Mouse (Mus musculus) lung, embryonic 14.5 days (tissue): ENCODE measurements at regions not wholly inside any gene's neighbourhood (a gene's known extent, or its start where the extent isn't known, plus 50 kb on each side); places are given as distances from the start of the nearest gene placed in this dataset. TPM values are rescaled to one million over a fixed set of nuclear protein-coding genes. Genes with fewer than 3 reads are reported as not detected.

Source experiments
- ATAC-seq: fragments of 200-750 bp; cut with Nextera tagmentation; 2 replicates; pipeline ENCODE4 v1.8.0; 2017; ENCODE audit warnings: mild to moderate bottlenecking, moderate TSS enrichment, moderate library complexity; ENCODE audit not compliant: insufficient read depth
- DNase-seq: peaks from one replicate; pipeline ENCODE4 v3.0.0-alpha.2; 2015
- H3K27ac ChIP-seq: fragments of 300-500 bp; sonication (generic); 2 replicates; pipeline ENCODE4 v1.5.1; 2014; ENCODE audit warnings: low read depth, mild to moderate bottlenecking, moderate library complexity
- H3K27me3 ChIP-seq: fragments of 300-500 bp; sonication (generic); 2 replicates; pipeline ENCODE4 v1.6.1; 2014; ENCODE audit warnings: low read length, control low read depth; ENCODE audit not compliant: insufficient read depth
- H3K36me3 ChIP-seq: fragments of 300-500 bp; sonication (generic); 2 replicates; pipeline ENCODE4 v1.6.1; 2014; ENCODE audit warnings: control low read depth; ENCODE audit not compliant: insufficient read depth
- H3K4me1 ChIP-seq: fragments of 300-500 bp; sonication (generic); 2 replicates; pipeline ENCODE4 v1.6.1; 2014; ENCODE audit warnings: antibody characterized with exemption, control low read depth; ENCODE audit not compliant: insufficient read depth
- H3K4me2 ChIP-seq: fragments of 300-500 bp; sonication (generic); 2 replicates; pipeline ENCODE4 v1.6.1; 2014; ENCODE audit warnings: mild to moderate bottlenecking
- H3K4me3 ChIP-seq: fragments of 300-500 bp; sonication (generic); 2 replicates; pipeline ENCODE4 v1.5.1; 2014; ENCODE audit warnings: low read depth, low read length
- H3K9ac ChIP-seq: fragments of 300-500 bp; sonication (generic); 2 replicates; pipeline ENCODE4 v1.6.1; 2014
- H3K9me3 ChIP-seq: fragments of 300-500 bp; sonication (generic); 2 replicates; pipeline ENCODE4 v1.6.1; 2016; ENCODE audit warnings: low read depth, low read length, control low read depth
- CTCF ChIP-seq: IDR thresholded peaks from 2 replicates; pipeline ENCODE4 v1.5.1; 2016; ENCODE audit warnings: antibody characterized with exemption, low read depth
- WGBS: fragments of 180-500 bp; shearing (Covaris S2); extraction: QIAGEN DNeasy Blood & Tissue Kit; methylation state at CpG from one replicate; pipeline ENCODE4 v1.1.7; 2014; 5-methylcytosine and 5-hydroxymethylcytosine counted together
- microRNA-seq: library from miRNA; unstranded; fragments of <30 nt; microRNA quantifications from one replicate; pipeline ENCODE4, GENCODE M21; 2016; ENCODE audit warnings: borderline number of aligned reads

- H3K9ac ChIP-seq = no peak overlapping the region
- no peaks in the 10 kb centered on the region for H3K27me3 ChIP-seq
- 0 out of 2 replicates have a peak, but pooled peaks have one; percentile 49 for ATAC-seq
- no peaks in the 10 kb centered on the region for H3K9me3 ChIP-seq
- no peak overlapping the region for H3K4me2 ChIP-seq
- H3K27ac ChIP-seq = no peak overlapping the region
- DNase-seq = peak; percentile 88
- no peaks in the 10 kb centered on the region for H3K4me1 ChIP-seq
- H3K36me3 ChIP-seq = no peaks in the 10 kb centered on the region
- peak; percentile 73 for TF ChIP-seq CTCF
- H3K4me3 ChIP-seq = no peak overlapping the region
- WGBS = 22% methylated on average over 2 of the region's 2 CpGs
Observed at GRCm38 (mm10) chr4:81498133-81498532, 55.5 kb upstream of the Mpdz start.

GRCm38 (mm10) chr4:81492811-81493210, 50.2 kb upstream of the Mpdz start:
- ATAC-seq (no peak), DNase-seq (no peak)
- H3K4me2 ChIP-seq = no peak overlapping the region
- no peak overlapping the region for H3K4me3 ChIP-seq
- H3K36me3 ChIP-seq = no peaks in the 10 kb centered on the region
- no peaks in the 10 kb centered on the region for H3K9me3 ChIP-seq
- H3K27ac ChIP-seq = no peak overlapping the region
- 89% methylated on average over 3 of the region's 3 CpGs for WGBS
- no peaks in the 10 kb centered on the region for H3K4me1 ChIP-seq
- TF ChIP-seq CTCF = no peak
- no peaks in the 10 kb centered on the region for H3K27me3 ChIP-seq
- H3K9ac ChIP-seq = no peak overlapping the region

Small RNAs in the stretch of these regions (microRNA-seq; reads per million reads assigned to microRNA genes)
- not detected for gene Gm22402
